Mouse (Mus musculus): ENCODE measurements around the gene Fryl. TPM values are rescaled to one million over a fixed set of nuclear protein-coding genes. Genes with fewer than 3 reads are reported as not detected.
"Not testable (repeated sequence)": the region's sequence is repeated elsewhere in the genome, so short reads cannot be mapped to it uniquely, and the experiment has no call there.

Fryl gene
- total RNA-seq, 4 experiments from 2014 or later: 17.8 to 22.5 (median 18.8) TPM

DNA sequence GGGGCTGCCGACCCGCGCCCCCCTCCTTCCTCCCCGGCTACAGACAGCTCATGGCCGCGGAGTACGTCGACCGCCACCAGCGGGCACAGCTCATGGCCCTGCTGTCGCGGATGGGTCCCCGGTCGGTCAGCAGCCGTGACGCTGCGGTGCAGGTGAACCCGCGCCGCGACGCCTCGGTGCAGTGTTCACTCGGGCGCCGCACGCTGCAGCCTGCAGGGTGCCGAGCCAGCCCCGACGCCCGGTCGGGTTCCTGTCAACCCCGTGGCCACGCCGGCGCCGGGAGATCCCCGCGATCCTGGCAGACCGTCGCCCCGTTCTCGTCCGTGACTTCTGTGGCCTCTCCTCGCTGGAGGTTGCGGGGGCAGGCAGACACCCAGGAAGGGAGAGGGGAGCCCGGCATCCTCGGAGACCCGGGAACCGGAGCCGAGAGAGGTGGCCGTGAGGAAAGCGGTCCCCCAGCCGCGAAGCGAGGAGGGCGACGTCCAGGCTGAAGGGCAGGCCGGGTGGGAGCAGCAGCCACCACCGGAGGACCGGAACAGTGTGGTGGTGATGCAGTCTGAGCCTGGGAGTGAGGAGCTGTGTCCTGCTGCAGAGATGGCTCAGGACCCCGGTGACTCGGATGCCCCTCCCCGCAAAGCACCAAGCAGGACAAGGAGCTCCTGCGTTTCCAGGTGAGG lies 242.7 kb downstream of the Fryl start:
- DNase-seq (ENCODE audit: low spot score in 2 of 2): not testable (repeated sequence)

DNA sequence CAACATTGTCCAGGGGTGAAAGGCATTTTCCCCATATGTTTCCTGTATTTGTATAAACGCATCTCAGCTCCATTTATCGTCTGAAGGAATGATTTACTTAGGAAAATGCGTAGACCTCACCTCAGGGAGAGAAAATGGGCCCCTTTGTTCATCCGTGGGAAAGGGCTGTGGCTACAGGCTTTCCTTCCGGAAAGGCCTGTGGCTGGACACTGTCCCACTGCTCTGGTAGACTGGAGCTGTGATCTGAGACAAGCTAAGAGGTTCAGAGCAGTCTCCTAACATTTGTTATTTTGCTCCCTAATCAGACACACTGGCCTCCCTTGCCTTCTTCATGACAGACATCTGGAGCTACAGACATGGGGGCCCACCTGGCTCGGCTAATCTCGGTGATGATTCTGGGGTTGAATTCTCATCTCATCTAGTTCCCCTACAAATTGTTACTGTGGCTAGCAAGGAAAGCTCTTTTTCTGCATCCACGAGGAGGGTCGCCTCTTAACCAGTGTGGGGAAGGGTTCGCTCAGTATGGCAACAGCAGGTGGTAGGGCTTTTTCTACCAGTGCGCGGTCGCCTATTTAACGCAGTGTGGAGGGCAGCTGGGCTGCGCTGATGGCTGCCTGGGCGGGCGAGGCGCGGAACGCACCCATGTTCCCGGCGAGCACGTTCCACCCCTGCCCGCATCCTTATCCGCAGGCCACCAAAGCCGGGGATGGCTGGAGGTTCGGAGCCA lies 243.4 kb downstream of the Fryl start:
- not testable (repeated sequence) for DNase-seq (ENCODE audit: low spot score in 2 of 2)

DNA sequence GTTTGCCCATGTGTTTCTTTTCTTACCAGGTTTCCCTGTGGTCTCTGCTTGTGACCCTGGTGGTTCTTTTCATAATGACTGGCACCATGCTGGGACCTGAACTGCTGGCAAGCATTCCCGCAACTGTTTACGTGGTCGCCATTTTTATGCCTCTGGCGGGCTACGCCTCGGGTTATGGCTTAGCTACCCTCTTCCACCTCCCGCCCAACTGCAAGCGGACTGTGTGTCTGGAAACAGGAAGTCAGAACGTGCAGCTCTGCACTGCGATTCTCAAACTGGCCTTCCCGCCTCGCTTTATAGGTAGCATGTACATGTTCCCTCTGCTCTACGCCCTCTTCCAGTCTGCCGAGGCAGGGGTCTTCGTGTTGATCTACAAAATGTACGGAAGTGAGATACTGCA lies 244.6 kb downstream of the Fryl start:
- DNase-seq (ENCODE audit: low spot score in 2 of 2): not testable (repeated sequence)

DNA sequence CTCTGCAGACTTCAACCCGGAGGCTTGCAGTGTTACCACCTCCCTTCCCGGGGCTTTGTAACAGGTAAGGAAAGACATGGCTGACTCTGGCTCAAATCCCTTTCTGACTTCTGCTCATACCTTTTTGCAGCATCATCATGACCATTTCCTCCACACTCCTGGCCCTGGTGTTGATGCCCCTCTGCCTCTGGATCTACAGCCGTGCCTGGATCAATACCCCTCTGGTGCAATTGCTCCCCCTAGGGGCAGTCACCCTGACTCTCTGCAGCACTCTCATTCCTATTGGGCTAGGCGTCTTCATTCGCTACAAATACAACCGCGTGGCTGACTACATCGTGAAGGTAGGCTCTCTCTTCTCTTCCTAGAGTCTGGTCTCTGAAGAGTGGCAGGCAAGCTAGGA lies 248.2 kb downstream of the Fryl start:
- DNase-seq (ENCODE audit: low spot score in 2 of 2): not testable (repeated sequence)

DNA sequence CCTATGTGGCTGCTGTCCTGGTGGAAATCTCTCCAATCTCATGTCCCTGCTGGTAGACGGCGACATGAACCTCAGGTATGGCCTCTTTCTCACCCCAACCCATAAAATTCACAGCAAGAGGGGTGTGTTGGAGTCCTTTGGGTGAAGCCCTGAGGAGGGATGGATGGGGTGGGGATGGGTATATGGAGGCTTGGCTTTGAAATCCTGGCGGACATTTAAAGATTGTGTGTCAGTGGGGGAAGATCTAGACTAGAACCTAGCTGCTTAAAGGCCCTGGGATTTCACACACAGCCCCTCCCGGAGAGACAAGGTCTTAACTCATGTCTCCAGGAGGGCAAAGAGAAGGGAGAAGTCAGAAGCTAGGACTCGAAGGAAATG lies 248.8 kb downstream of the Fryl start:
- no peak for DNase-seq (ENCODE audit: low spot score in 2 of 2)

DNA sequence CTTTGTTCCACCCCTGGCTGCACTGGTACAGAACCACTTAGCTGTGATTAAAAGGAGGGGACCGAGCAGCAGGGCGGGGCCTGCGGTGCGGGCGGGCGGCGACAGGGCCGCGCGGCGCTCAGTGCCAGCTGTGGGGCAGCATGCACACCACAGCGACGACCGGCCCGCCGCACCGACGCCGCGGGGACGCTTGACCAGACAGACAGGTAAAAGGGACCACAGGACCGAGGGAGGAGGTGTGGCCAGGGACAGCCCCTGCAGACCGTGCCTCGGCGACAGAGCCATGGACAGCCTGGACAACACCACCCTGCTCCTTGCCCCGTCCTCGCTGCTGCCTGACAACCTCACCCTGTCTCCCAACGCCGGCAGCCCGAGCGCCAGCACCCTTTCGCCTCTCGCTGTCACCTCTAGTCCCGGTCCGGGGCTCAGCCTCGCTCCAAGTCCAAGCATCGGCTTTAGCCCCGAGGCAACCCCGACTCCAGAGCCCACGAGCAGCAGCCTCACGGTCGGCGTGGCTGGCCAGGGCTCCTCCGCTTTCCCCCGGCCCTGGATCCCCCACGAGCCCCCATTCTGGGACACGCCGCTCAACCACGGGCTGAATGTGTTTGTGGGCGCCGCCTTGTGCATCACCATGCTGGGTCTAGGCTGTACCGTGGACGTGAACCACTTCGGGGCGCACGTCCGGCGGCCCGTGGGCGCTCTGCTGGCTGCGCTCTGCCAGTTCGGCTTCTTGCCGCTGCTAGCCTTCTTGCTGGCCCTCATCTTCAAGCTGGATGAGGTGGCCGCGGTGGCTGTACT lies 249.4 kb downstream of the Fryl start, which contains the start of gene Slc10a4:
Gene Slc10a4 (plus strand): TSS at position 100 of the 798 bp plus-strand sequence.
- no peak for DNase-seq (ENCODE audit: low spot score in 2 of 2)

DNA sequence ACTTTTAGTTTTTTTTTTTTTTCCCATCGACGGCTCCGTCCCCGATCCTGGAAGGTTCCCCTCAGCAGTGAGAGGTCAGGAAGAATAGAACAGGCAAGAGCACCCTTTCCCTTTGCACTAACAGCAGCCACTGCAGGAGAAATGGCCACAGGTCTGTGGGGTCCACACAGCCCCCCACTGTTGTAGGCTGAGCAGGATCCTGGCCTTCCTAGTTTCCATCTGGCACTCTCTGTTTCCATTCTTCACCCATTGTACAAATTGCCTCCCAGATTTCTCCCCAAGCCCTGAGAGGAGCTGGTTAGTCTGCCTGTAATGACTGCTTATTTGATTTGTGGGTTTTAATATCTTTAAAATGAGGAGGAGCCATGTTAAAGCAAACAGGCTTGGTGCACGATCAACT lies 252.4 kb downstream of the Fryl start:
- no peak for DNase-seq (ENCODE audit: low spot score in 2 of 2)

DNA sequence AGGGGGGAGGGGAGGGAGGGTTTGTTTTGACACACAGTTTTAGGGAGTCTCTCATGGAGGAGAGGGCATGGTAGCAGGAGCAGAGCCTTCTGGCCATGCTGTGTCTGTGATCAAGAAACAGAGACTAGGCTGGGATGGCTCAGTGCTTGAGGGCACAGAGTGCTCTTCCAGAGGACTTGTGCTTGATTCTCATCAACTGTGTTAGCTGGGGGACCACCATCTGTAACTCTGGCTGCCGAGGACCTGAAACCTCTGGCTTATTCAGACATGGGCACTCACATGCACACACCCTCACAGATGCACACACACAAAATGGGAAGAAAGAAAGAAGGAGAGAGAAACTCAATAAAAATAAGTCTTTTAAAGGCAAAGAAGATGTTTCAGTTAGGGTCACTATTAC lies 257.9 kb downstream of the Fryl start:
- not testable (repeated sequence) for DNase-seq (ENCODE audit: low spot score in 2 of 2)

DNA sequence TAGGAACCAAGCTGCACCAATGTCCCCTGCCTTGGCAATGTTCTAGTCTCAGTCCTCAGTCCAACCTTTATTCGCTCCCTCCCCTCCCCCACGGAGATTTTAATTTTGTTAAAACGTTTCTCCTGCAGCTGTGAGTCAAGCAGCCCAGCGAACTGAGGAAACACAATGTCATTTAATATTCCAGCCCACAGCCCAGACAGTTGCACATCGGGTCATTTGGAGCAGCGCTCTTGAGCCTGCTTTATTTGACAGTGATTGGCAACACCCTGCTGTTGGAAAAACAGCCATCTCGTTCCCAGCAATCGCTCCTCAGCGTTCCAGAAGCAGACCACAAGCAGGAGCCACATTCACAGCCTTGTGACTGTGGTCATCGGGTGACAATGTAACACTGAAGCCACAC lies 261.0 kb downstream of the Fryl start:
- DNase-seq (ENCODE audit: low spot score in 2 of 2): no peak

DNA sequence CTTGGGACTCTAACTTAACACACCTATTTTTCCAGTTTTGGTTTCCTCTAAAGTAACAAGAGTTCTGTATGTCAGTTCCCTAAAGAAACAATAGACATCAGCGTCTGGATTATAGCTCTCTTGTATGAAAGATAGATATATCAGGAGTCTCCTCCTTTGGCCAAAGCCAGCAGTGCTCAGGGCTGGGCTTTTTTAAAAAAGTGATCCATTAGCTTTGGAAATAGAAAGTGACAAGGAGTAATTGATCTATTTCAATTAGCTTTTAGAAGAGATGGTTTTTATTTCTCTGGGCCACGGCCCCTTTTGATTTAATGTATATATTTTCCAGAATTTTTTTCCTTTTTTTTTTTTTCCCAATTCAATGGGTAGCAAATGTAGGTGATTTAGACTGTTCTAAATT lies 261.5 kb downstream of the Fryl start:
- DNase-seq (ENCODE audit: low spot score in 2 of 2): no peak

DNA sequence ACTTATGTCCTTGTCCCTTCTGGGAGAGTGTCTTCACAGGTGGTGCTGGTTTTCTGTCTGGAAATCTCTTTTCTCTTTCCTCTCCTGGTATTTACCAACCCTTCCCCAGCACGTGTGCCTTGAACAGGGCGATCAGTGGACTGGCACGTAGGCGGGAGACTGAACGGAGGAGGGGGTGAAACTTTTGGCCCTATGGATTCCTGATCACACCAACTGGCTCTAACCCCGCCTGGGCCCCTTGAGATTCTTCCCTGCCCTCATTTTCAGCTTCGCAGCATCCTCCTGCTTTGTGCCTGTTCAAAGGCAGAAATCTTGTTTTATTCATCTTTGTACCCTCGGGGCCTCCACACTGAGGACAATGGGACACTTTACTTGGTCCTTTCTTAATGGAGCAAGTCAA lies 262.0 kb downstream of the Fryl start:
- DNase-seq (ENCODE audit: low spot score in 2 of 2): no peak

DNA sequence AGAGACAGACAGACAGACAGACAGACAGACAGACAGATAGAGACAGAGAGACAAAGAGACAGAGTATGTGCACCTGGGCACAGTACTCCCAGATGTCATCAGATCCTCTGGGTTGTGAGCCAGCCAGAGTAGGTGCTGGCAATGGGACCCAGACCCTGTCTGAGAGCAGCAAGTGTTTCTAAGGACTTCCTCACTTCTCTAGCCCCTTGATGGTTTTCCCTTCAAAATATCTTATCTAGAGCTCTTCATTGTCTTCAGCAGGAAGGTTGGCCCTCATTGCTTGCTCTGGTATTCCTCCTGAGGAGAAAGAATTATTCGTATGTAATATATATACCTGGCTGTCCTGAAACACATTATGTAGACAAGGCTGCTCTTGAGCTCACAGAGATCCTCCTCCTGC lies 263.9 kb downstream of the Fryl start:
- DNase-seq (ENCODE audit: low spot score in 2 of 2): no peak

DNA sequence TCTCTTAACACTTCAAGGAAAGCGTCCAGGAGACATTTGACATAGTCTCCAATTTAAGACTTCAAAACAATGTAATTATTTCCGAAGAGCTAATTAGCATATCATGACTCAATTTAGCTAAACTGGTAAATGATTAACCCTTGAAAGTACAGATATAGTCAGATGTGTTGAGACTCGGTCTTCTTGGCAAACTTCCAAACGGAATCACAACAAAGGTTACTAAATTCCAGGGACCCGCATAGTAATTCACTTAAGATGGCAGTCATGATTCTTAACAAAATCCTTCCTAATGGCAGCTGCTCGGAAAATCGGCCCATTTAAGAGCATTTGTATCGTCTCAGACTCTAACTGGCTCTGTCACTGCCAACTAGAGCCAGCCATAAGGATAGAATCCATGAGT lies 266.7 kb downstream of the Fryl start:
- no peak for DNase-seq (ENCODE audit: low spot score in 2 of 2)

DNA sequence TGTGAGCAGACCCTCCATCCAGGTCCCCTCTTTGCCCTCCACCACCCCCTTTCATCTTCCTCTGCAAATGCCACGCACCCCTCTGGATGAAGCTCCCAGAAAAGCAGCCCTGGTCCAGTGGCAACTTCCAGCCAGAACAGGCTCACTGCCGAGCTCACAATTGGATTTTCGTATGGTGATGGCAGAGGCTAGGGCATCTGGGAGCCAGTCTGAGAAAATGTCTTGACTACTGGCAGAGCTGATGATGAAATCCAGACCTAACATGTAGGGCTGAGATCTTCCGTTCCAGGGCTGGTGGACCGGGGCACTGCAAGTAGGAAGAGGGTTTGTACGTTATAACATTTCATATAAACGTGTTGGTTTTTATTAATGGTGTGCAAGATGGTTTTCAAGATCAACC lies 268.6 kb downstream of the Fryl start:
- DNase-seq (ENCODE audit: low spot score in 2 of 2): no peak

DNA sequence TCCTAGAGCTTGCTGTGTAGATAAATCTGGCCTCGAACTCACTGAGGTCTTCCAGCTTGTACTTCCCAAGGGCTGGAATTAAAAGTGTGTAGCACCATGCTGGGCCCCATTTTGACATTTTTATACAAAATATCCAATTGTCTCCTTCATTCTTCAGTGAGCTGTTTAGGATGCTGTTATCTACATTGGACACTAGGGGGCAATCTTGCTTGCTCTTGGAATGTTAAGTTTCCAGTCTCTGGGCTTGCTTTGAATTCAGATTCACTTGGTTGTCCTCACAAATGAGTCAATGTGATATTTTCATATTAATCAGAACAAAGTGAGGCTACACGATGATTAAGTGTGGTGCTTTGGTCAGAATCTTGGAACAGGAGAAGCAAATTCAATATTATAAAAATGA lies 272.3 kb downstream of the Fryl start:
- no peak for DNase-seq (ENCODE audit: low spot score in 2 of 2)

DNA sequence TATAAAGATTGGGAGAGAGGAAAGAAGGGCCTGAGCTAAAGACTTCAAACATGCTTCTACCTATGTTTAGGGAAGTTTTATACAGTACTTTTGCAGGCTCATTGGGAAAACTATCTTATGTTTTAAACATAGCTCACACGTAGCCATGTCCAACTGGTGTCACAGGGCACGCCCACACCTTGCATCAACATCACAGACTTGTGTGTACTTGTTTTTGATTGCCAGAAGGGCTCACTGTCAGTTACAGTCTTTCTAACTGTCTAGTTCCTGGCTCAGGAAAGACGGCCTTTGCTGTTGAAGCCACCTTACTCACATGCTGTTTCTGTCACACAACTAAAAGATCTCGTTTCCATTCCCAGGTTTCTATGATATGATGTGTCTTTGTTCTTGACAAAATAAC lies 279.9 kb downstream of the Fryl start:
- DNase-seq (ENCODE audit: low spot score in 2 of 2): no peak

DNA sequence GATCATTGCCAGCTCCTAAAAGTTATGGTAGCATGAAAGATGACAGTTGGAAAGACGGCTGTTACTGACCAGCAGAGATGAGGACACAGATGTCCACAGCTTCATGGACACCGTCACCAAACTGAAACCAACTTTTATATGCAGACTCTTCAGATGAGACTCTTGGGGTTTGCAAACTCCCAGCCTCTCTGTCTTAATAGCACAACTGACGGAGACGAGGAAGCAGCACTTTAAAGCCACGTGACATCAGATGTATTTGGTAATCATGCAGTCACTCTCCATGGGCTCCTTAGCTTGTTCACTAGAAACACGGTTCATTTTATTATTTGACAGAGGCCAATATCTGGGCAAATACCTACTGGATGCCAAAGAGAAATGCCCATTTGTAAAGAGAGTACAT lies 280.4 kb downstream of the Fryl start:
- DNase-seq (ENCODE audit: low spot score in 2 of 2): no peak

DNA sequence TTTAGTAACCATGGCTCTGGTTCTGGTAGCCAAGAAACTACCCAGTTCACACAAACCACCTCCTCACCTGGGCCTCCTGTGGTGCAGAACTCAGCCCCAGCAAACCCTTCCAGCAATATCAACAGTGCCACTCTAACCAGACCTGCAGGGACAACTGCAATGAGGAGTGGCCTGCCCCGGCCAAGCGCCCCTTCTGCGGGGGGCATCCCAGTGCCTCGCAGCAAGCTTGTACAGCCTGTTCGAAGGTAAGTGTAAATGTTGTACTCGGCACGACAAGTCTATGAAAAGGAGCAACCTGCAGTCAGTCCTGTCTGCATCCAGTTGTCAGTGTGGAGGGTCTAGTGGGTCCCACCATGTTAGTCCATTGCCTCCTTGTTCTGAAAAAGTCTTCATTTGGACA lies 281.8 kb downstream of the Fryl start, which contains the start of gene Gm10135:
Gene Gm10135 (minus strand): TSS at position 101 of the 400 bp plus-strand sequence.
- DNase-seq (ENCODE audit: low spot score in 2 of 2): no peak

DNA sequence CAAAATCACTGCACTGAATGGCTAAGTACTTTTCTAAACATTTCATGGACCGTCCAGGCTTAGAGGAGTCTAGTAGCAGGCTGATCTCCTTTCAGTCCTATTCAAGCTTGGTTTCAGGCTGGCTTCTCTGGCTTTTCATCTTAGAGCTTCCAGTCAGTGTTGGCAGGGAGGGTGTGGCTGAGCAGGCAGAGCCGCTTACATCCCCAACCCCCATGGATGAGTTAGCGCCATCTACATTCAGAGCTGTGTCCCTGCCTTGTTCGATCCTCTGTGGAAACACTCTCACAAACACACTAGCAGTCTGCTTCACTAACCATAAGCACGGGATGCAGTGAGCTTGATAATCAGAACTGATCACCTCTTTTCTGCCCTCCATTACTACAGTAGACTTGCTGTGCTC lies 283.5 kb downstream of the Fryl start:
- no peak for DNase-seq (ENCODE audit: low spot score in 2 of 2)

DNA sequence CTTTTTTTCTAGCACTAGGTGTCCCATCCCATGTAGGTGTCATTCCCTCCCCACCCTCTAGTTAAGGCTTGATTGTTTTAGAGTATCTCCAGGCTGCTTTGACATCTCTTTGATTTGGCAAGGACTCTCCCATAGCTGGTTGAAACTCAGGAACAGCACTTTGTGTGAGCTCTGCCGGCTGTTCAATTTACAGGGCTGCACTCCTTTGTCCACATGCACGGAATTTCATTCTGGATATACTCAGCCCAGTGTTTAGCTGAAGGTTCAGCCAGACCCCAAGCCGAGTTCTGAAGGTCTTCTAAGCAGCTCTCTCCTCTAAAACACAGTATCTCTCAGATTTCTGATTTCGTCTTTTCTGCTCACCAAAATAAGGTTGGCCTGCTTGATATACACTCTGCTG lies 284.0 kb downstream of the Fryl start:
- DNase-seq (ENCODE audit: low spot score in 2 of 2): no peak
